Mouse (Mus musculus) bone marrow, adult 2 months (tissue): ENCODE results near the gene Fancg.

ENCODE experiments used
- CTCF ChIP-seq: fragments of 200-500 bp; IDR thresholded peaks from 2 replicates; pipeline ENCODE4 v1.5.1; 2011; ENCODE audit warnings: low read length, control low read depth; ENCODE audit not compliant: control insufficient read depth, insufficient read depth
- POLR2A ChIP-seq: fragments of 200-500 bp; IDR thresholded peaks from 2 replicates; pipeline ENCODE4 v1.6.1; 2011; ENCODE audit warnings: low read depth, mild to moderate bottlenecking, control low read depth, low read length, borderline replicate concordance; ENCODE audit not compliant: control insufficient read depth

- no peak for TF ChIP-seq CTCF
- no peak for TF ChIP-seq POLR2A
Measured at GRCm38 (mm10) chr4:43021341-43021740, 11.0 kb upstream of the Fancg start.
